Mouse (Mus musculus): ENCODE results near the gene Cuedc1. TPM values are rescaled to one million over a fixed set of nuclear protein-coding genes. Genes with fewer than 3 reads are reported as not detected.
"Not testable (repeated sequence)": the region's sequence is repeated elsewhere in the genome, so short reads cannot be mapped to it uniquely, and the experiment has no call there.

Gene Cuedc1
- total and polyA plus RNA-seq, 3 experiments = 49.3 to 76.9 (median 61.7) TPM

GRCm38 (mm10) chr11:88171876-88172442 lies 74.1 kb downstream of the Cuedc1 start:
- no peak for DNase-seq

DNA sequence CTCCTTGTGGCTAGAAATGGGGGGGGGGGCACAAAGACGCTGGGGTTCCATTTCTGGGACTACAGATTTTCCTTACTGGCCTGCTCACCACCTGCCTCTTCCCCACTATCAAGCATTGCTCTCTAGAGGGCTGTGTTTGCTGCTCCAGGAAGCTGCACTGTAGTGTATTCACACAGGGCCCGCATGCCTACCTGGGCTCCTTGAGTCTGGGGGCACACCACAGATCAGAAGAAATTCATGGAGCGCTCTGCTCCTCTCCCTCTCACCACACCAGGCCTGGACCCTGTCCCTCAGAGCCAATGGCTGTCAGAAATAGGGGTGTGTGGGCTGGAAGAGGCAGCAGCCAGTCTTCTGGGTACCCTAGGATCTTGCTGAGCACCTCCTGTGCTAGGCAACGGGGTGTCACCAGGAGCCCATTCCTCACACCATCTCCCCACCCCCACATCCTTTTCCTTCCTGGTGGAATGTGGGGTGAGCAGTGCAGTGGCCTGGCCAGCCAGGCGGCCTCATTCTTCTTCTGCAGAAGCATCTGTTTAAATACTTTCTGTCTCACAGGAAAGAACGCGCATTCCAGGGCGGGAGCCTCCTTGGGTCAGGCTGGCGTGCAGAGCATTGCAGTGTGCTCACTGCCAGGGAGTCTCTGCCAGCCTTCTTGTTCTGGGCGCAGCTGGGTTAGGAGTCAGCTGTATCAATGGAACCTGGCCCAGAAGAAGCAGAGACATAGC lies 74.9 kb downstream of the Cuedc1 start:
- DNase-seq = peak; percentile 72

DNA sequence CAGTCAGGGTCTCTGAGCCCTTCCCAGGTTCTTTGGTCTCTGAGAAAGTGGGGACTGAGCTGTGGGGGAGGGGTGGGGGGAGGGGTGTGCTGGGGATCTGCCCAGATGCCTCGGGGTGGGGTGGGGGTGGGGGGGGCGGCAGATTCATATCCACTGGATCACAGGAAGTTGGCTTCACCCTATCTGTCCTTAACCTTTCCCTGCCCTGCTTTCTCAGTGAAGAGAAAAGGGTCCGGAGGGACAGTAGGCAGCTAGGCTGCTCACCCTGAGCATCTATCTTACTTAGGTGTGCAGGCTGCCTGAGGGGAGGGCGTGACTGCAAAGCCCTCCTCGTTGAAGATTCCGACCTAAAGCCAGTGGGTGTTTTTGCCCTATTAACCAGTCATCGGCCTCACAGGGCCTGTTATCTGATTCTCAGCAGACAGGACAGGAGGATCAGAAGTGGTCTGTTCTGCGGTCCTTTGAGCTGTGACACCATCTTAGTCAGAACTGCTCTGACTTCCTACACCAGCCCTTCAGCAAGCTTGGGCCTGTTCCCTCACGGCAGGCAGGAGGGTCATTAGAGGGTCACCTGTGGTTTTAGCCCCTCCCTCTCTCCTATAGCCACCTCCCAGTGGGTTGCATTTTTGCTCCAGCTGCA lies 75.6 kb downstream of the Cuedc1 start:
- DNase-seq = no peak

- no peak for DNase-seq
Observed at GRCm38 (mm10) chr11:88180467-88180958, 82.7 kb downstream of the Cuedc1 start.

- DNase-seq = peak; percentile 95
Observed at GRCm38 (mm10) chr11:88180959-88181619, 83.2 kb downstream of the Cuedc1 start.

GRCm38 (mm10) chr11:88184632-88185180 lies 86.8 kb downstream of the Cuedc1 start:
- DNase-seq = no peak

- no peak for DNase-seq
Observed at GRCm38 (mm10) chr11:88186078-88186946, 88.5 kb downstream of the Cuedc1 start.

GRCm38 (mm10) chr11:88186947-88187243 lies 89.0 kb downstream of the Cuedc1 start:
- no peak for DNase-seq

- peak; percentile 93 for DNase-seq
Observed at GRCm38 (mm10) chr11:88187417-88188133, 89.7 kb downstream of the Cuedc1 start.

GRCm38 (mm10) chr11:88188216-88188615 lies 90.4 kb downstream of the Cuedc1 start:
- no peak for DNase-seq

DNA sequence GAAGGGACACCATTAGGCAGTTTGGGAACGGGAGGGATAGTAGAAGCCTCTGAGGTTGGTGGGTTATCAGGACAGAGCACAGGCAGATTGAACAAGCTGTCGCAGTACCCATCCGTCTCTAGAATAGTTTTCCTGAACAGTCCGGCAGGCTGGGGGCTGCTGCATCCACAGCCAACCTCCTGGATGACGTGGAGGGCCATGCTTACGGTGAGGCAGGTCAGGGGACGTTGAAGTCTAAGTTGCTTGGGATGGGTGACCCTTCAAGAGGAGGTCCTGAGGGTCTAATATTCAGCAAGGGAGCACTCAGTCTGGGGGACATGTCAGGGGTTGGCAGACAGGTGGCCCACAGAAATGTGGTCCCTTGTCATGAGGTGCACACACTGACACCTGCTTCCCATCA lies 90.8 kb downstream of the Cuedc1 start:
- DNase-seq = no peak

GRCm38 (mm10) chr11:88192595-88192994 lies 94.7 kb downstream of the Cuedc1 start:
- DNase-seq = no peak

GRCm38 (mm10) chr11:88193098-88193823 lies 95.4 kb downstream of the Cuedc1 start:
- no peak for DNase-seq

- peak; percentile 50 for DNase-seq
Observed at GRCm38 (mm10) chr11:88193824-88194696, 96.2 kb downstream of the Cuedc1 start.

DNA sequence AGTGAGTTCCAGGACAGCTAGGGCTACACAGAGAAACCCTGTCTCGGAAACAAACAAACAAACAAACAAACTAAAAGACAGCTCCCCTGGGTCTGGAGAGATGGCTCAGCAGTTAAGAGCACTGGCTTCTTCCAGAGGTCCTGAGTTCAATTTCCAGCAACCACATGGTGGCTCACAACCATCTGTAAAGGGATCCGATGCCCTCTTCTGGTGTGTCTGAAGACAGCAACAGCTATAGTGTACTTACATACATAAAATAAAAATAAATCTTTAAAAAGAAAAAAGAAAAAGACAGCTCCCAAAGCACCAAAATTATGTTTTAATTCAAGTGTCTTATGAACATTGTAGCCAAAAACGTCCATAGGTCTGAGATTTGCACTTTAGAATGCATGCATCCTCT lies 97.8 kb downstream of the Cuedc1 start:
- not testable (repeated sequence) for DNase-seq

DNA sequence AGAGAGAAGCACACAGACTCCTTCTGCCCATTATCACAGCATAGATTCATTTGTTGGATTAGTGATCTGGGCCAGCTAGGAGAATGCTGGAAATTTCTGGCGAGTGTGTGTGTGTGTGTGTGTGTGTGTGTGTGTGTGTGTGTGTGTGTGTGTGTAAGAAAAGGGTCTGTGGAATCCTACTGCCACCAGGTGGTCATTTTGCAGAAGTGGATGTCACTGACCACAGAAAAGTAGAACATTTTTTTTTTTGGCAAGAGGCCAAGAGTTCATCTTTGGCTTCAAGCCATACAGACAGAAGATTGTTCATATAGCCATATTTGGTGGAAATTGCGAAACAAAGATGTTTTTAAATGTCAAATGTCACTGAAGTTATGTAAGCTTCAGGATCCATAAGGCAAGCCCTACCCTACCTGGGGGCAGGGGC lies 99.3 kb downstream of the Cuedc1 start:
- peak; percentile 63 for DNase-seq

GRCm38 (mm10) chr11:88198223-88198622 lies 100.4 kb downstream of the Cuedc1 start:
- DNase-seq = no peak

GRCm38 (mm10) chr11:88201172-88201571 lies 103.3 kb downstream of the Cuedc1 start:
- DNase-seq = no peak

DNA sequence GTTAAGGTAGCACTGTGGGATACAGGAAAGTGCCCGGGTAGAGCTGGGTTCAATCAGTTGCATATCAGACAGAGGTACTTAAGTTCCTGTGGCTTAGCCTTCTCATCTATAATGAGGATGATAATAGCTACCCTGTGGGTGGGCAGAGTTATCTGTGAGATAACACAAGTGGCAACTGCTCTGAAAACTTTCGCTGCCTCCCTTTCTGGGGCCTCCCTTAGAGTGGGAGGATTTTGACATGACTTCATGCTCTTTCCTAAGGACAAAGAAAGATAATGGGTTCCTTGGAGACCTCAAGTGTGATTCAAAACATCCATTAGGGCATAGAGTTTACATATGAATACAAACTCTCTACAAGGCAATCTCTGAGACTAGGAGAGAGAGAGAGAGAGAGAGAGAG lies 104.2 kb downstream of the Cuedc1 start:
- no peak for DNase-seq
